ENCODE assay signal across 18 mouse cellular contexts in the genomic region with DNA sequence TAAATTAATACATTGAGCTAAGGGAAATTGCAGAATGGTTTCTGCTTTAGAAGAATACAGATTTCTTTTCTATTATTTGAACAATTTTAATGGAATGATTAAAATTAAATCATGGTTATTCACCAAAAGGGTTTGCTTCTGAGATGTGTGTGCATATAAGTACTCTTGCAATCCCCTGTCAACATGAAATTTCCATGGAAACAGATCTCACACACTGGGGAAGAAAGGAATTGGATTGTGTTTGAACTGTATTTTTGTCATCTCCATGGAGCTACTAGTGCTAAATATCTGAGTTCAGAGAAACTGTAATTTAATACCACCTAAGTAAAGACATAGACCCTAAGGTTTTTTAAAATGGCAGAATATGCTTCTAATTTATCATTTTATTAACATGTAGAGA.
"Had no signal": no experiment of that assay in that cellular context is flagged by ENCODE, and none has a peak within 500 bp of the region (broad histone marks: within the 10 kb centered on the region; RNA-seq: fewer than 3 reads in every experiment).

No protein-coding gene starts in this region.

- DNase-seq: liver, embryonic 13.5 days; liver, postnatal 0 days; lung, adult 2 months; lung, postnatal 14 days; lung, postnatal 36 days; right cerebral cortex, postnatal 14 days; thymus, adult 2 months; thymus, postnatal 25 days; thymus, postnatal 4 days had no signal

- H3K9ac ChIP-seq: liver, embryonic 13.5 days; liver, embryonic 15.5 days; liver, postnatal 0 days; lung, embryonic 15.5 days; midbrain, embryonic 12.5 days; neural tube, embryonic 12.5 days; stomach, embryonic 15.5 days had no signal

- H3K4me2 ChIP-seq: liver, embryonic 13.5 days; liver, embryonic 15.5 days; lung, embryonic 15.5 days; midbrain, embryonic 12.5 days; neural tube, embryonic 12.5 days; stomach, embryonic 15.5 days had no signal

- H3K27me3 ChIP-seq: lung, embryonic 15.5 days; midbrain, embryonic 12.5 days; neural tube, embryonic 12.5 days; stomach, embryonic 15.5 days had no signal

- H3K9me3 ChIP-seq: liver, embryonic 13.5 days; liver, embryonic 15.5 days; lung, embryonic 15.5 days; megakaryocyte, embryonic 14.5 days; midbrain, embryonic 12.5 days; neural tube, embryonic 12.5 days; stomach, embryonic 15.5 days had no signal

- H3K4me1 ChIP-seq: liver, embryonic 15.5 days; lung, embryonic 15.5 days; neural tube, embryonic 12.5 days; stomach, embryonic 15.5 days had no signal

- ATAC-seq: liver, postnatal 0 days; lung, postnatal 0 days had no signal

- H3K4me3 ChIP-seq: liver, embryonic 13.5 days; liver, embryonic 15.5 days; lung, embryonic 15.5 days; megakaryocyte, embryonic 14.5 days; midbrain, embryonic 12.5 days; neural tube, embryonic 12.5 days; stomach, embryonic 15.5 days had no signal

- H3K27ac ChIP-seq: liver, embryonic 13.5 days; liver, embryonic 15.5 days; lung, embryonic 15.5 days; macrophage; midbrain, embryonic 12.5 days; neural tube, embryonic 12.5 days; stomach, embryonic 15.5 days; stomach, postnatal 0 days had no signal

- H3K36me3 ChIP-seq: liver, embryonic 13.5 days; liver, embryonic 15.5 days; lung, embryonic 15.5 days; midbrain, embryonic 12.5 days; neural tube, embryonic 12.5 days; stomach, embryonic 15.5 days had no signal
